Mouse (Mus musculus) kidney, postnatal 0 days (tissue): Measurements from ENCODE around the gene Ccdc87. TPM values are rescaled to one million over a fixed set of nuclear protein-coding genes. Genes with fewer than 3 reads are reported as not detected.

Experiments
- ATAC-seq: fragments of 200-750 bp; cut with Nextera tagmentation; replicated peaks from 2 replicates; pipeline ENCODE4 v1.8.0; 2017; ENCODE audit warnings: low read depth, moderate number of reproducible peaks, moderate TSS enrichment, moderate library complexity; ENCODE audit not compliant: low FRiP score
- DNase-seq: peaks from one replicate; pipeline ENCODE4 v3.0.0-alpha.2; 2016; ENCODE audit warnings: low spot score
- H3K27ac ChIP-seq: fragments of 300-500 bp; sonication (generic); 2 replicates; pipeline ENCODE4 v1.5.1; 2014; ENCODE audit warnings: mild to moderate bottlenecking
- H3K27me3 ChIP-seq: fragments of 300-500 bp; sonication (generic); 2 replicates; pipeline ENCODE4 v1.6.1; 2014; ENCODE audit warnings: low read length, mixed read lengths; ENCODE audit not compliant: insufficient read depth
- H3K36me3 ChIP-seq: fragments of 300-500 bp; sonication (generic); 2 replicates; pipeline ENCODE4 v1.6.1; 2014; ENCODE audit warnings: low read length, mixed read lengths; ENCODE audit not compliant: insufficient read depth
- H3K4me1 ChIP-seq: fragments of 300-500 bp; sonication (generic); replicated peaks from 2 replicates; pipeline ENCODE4 v1.6.1; 2014; ENCODE audit warnings: antibody characterized with exemption, low read length, mixed read lengths; ENCODE audit not compliant: insufficient read depth
- H3K4me2 ChIP-seq: fragments of 300-500 bp; sonication (generic); 2 replicates; pipeline ENCODE4 v1.6.1; 2014; ENCODE audit warnings: mild to moderate bottlenecking, low read length, moderate library complexity, mixed read lengths
- H3K4me3 ChIP-seq: fragments of 300-500 bp; sonication (generic); replicated peaks from 2 replicates; pipeline ENCODE4 v1.5.1; 2014; ENCODE audit warnings: low read depth, low read length
- H3K9ac ChIP-seq: fragments of 300-500 bp; sonication (generic); 2 replicates; pipeline ENCODE4 v1.6.1; 2014; ENCODE audit warnings: low read depth, low read length
- H3K9me3 ChIP-seq: fragments of 300-500 bp; sonication (generic); replicated peaks from 2 replicates; pipeline ENCODE4 v1.6.1; 2016; ENCODE audit warnings: low read length, inconsistent platforms, mixed read lengths
- CTCF ChIP-seq: IDR thresholded peaks from 2 replicates; pipeline ENCODE4 v1.5.1; 2016; ENCODE audit warnings: antibody characterized with exemption, low read depth, mild to moderate bottlenecking, moderate library complexity
- WGBS: fragments of 180-500 bp; shearing (Covaris S2); extraction: QIAGEN DNeasy Blood & Tissue Kit; methylation state at CpG from one replicate; pipeline ENCODE4 v1.1.7; 2014; 5-methylcytosine and 5-hydroxymethylcytosine counted together
- polyA plus RNA-seq: library from polyadenylated mRNA; unstranded; fragments of >200 nt; fragmentation: Nextera tagmentation; extraction: Ambion mirVana; gene quantifications from 2 replicates; pipeline ENCODE4 v1.2.1, GENCODE M21; 2015

The Ccdc87 gene
- polyA plus RNA-seq, 1 experiment from 2014 or later, result not detected

DNA sequence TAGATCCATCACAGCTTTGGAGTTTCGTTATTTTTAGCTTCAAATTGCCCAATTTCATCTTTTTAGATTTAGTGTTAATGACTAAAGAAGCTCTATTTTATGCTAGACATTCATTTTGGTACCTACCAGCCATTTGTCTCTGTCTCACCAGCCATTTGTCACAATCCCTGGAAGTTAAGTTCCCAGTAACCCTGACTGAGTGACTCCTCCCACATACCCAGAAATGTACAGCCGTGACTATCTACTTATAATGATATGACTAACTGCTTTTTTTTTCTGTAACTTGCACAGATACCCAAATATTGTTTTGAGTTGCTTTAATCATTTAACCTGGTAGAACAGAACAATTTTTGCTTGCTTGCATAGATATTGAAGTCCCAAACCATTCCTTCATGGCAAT, 6.7 kb downstream of the Ccdc87 start:
- Histone ChIP-seq H3K4me2 (no peak overlapping the region), H3K9ac (no peak overlapping the region), H3K9me3 (no peaks in the 10 kb centered on the region), H3K4me1 (no peaks in the 10 kb centered on the region), H3K27me3 (no peaks in the 10 kb centered on the region; the same call in 1 of the 2 replicates), H3K36me3 (no peaks in the 10 kb centered on the region), H3K27ac (no peak overlapping the region), H3K4me3 (no peak overlapping the region)
- 53% methylated on average over 2 of the region's 2 CpGs for WGBS
- ATAC-seq (no peak), DNase-seq (no peak)
- TF ChIP-seq CTCF, result no peak

DNA sequence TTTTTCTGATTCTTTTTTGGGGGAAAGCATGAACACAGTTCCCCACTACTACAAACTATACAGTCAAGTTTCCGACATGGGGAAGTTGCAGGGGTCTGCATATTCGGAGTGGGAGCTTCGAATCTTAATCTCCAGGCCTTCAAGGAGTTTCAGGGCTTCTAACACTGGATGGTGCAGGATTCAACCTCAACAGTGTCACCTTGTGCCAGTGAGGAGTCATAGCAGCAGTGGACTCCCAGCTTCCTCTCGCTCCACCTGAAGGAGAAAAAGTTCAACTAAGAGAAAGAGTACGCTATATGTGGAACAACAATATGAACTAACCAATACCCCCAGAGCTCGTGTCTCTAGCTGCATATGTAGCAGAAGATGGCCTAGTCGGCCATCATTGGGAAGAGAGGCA, 8.3 kb downstream of the Ccdc87 start:
- Histone ChIP-seq H3K4me2 (no peak overlapping the region), H3K27ac (no peak overlapping the region), H3K9me3 (no peaks in the 10 kb centered on the region), H3K9ac (no peak overlapping the region), H3K4me1 (no peaks in the 10 kb centered on the region), H3K36me3 (no peaks in the 10 kb centered on the region), H3K4me3 (no peak overlapping the region), H3K27me3 (no peaks in the 10 kb centered on the region)
- DNase-seq (peak; percentile 74), ATAC-seq (0 out of 2 replicates have a peak, but pooled peaks have one; percentile 36)
- peak; percentile 69 for TF ChIP-seq CTCF
- WGBS, result 23% methylated on average over 7 of the region's 7 CpGs

DNA sequence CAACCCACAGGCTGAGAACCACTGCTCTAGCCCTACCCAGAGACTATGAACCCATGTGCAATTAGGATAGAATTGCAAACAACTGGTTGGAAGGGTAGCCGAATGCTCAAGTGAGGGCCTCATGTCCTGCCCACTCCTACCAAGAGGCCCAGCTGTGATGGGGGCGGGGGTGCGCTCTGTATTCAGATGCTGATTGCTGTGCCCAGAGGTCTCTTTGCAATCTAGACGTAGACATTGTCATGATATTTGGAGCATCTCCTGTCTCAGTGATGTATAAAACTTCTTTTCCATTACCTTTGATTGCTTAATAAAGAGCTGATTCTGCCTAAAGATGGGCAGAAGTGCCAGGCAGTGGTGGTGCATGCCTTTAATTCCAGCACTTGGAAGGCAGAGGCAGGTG, 10.6 kb downstream of the Ccdc87 start:
- Histone ChIP-seq H3K9me3 (no peaks in the 10 kb centered on the region), H3K27ac (no peak overlapping the region), H3K4me2 (no peak overlapping the region), H3K27me3 (no peaks in the 10 kb centered on the region), H3K4me1 (no peaks in the 10 kb centered on the region), H3K4me3 (no peak overlapping the region), H3K9ac (no peak overlapping the region), H3K36me3 (no peaks in the 10 kb centered on the region)
- ATAC-seq (no peak), DNase-seq (no peak)
- WGBS, result 46% methylated on average over 4 of the region's 4 CpGs
- no peak for TF ChIP-seq CTCF

DNA sequence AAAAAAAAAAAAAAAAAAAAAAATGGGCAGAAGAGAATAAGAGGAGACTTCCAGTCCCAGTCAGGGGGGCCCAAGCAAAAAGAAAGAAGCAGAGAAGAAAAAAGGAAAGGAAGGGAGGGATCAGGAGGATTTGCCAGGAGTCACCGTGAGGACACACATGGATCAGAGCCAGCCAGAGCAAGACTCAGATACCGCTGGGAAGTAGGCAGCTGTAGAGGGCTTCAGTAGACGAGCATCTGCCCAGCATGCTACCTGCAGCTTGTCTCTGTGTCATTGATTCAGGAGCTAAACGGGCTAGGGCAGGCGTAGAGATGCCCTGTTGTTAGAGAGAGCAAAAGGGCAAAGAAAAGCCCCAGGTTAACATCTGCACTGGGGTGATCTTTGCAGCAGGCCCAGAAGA, 11.1 kb downstream of the Ccdc87 start:
- H3K4me3 ChIP-seq, result no peak overlapping the region
- ATAC-seq (no peak), DNase-seq (no peak)
- no peak overlapping the region for H3K27ac ChIP-seq
- no peaks in the 10 kb centered on the region for H3K9me3 ChIP-seq
- H3K4me2 ChIP-seq, result no peak overlapping the region
- no peaks in the 10 kb centered on the region for H3K4me1 ChIP-seq
- 51% methylated on average over 5 of the region's 5 CpGs for WGBS
- no peaks in the 10 kb centered on the region for H3K36me3 ChIP-seq
- TF ChIP-seq CTCF, result no peak
- no peaks in the 10 kb centered on the region for H3K27me3 ChIP-seq
- H3K9ac ChIP-seq, result no peak overlapping the region

DNA sequence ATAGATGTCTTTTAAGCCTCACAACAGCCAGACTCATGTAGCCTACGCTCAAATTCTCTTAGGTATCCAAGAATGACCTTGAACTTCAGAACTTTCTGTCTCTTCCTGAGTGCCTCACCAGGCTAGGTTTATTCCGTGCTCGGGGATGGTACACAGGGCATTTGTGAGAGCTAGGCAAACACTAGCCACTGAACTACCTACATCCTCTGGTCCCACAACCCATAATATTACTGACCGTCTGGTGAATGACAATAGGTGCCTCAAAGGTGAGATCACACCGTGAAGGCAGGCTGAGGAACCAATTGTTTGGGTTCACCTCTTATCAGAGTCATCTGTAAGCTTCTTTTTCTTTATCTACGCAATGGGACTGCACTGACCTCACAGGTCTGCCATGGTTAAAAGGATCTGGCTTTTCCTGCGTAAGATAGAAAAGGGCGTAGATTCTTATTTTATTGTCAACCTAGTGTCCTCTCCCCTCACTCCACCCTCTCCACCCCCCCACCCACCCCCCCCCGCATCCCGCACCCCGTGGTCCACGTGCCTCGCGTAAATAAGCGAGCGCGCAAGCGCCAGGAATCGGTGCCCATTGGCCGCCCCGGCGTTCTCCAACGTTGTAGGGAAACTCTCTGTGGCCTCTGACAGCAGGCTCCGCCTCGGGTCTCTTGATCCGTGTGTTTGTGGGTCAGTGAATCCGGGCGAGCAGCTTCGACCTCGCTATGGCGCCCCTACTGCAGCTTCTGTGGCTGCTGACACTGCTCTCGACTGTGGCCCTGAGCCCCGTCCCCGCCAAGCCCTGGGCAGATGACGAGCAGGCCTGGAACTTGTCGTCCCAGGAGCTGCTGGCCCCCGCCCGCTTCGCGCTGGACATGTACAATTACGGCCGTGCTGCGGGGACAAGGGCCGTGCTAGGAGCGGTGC, 15.6 kb downstream of the Ccdc87 start, which contains the start of gene Ctsf:
Gene Ctsf (plus strand): TSS at position 579 of the 918 bp plus-strand sequence.
- peak within 1 kb of the TSS; percentile 97 for H3K4me2 ChIP-seq
- no peak within 1 kb of the TSS for H3K27ac ChIP-seq
- H3K9ac ChIP-seq, result peak within 1 kb of the TSS; percentile 63
- ATAC-seq (peak; percentile 85), DNase-seq (peak; percentile 92)
- no peaks in the 10 kb centered on the region for H3K36me3 ChIP-seq
- H3K4me3 ChIP-seq, result peak within 1 kb of the TSS; percentile 58
- no peaks in the 10 kb centered on the region for H3K9me3 ChIP-seq
- peak; percentile 8; the same call in 1 of the 2 replicates for TF ChIP-seq CTCF
- no peaks in the 10 kb centered on the region for H3K27me3 ChIP-seq
- H3K4me1 ChIP-seq, result no peaks in the 10 kb centered on the region
- WGBS, result 3% methylated on average over 45 of the region's 45 CpGs

DNA sequence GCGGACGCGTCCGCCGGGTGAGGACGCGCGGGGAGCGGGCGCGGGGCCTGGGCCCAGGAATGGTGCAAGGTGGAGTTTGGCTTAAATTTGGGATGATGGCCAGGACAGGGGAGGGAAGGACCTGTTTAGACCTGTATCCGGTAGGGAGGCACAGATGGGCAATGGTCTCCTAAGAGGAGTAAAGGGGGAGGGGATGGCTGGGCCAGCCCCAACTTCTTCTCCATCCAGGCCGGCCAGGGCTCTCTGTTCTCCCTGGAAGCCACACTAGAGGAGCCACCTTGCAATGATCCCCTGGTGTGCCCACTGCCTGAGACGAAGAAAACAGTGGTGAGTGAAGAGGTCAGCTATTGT, 16.3 kb downstream of the Ccdc87 start:
- WGBS, result 2% methylated on average over 14 of the region's 14 CpGs
- Histone ChIP-seq H3K36me3 (no peaks in the 10 kb centered on the region), H3K9me3 (no peaks in the 10 kb centered on the region), H3K9ac (peak overlapping the region; percentile 63), H3K27me3 (no peaks in the 10 kb centered on the region), H3K4me3 (peak overlapping the region; percentile 58), H3K4me2 (peak overlapping the region; percentile 97), H3K27ac (no peak overlapping the region), H3K4me1 (no peaks in the 10 kb centered on the region)
- ATAC-seq (no peak; the same call in none of the 2 replicates), DNase-seq (peak; percentile 12)
- no peak for TF ChIP-seq CTCF
